Mouse (Mus musculus) heart, postnatal 0 days (tissue): Measurements from ENCODE around the gene Atp6v0c.

Experiments used
- CTCF ChIP-seq: IDR thresholded peaks from 2 replicates; pipeline ENCODE4 v1.5.1; 2016; ENCODE audit warnings: antibody characterized with exemption, control low read depth, low read depth
- EP300 ChIP-seq: IDR thresholded peaks from 2 replicates; pipeline ENCODE4 v1.6.1; 2016; ENCODE audit warnings: antibody characterized with exemption, low read depth

DNA sequence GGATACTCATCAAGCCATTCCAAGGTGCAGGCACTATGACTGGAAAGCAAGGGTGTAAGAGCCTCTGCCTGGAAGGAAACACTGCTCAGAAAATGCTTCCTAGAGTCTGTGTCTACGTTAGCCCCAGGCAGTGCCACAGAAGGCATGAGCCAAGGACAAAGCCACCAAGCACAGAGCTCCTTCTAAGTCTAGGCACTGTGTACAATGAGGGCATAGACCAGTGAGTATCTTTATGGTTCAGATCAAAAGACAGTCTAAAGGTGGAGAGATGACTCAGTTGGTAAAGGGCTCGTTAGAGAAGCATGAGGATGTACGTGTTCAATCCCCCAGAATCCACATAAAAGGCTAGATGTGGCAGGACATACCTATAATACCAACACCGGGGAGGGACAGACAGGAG lies 31.6 kb upstream of the Atp6v0c start:
- TF ChIP-seq CTCF (no peak), EP300 (no peak)
